Comparison of ENCODE assay signal across 12 mouse cellular contexts in genomic region chr2:142731016-142731777, GRCm38 (mm10).
DNase-seq lines count a peak whose midpoint lies in the region; ATAC-seq and TF ChIP-seq lines count a peak whose summit lies in the region.
"Had no signal": no experiment of that assay in that cellular context is flagged by ENCODE, and none has a peak within 500 bp of the region (broad histone marks: within the 10 kb centered on the region; RNA-seq: fewer than 3 reads in every experiment).

No protein-coding gene starts in this region.

- 71% methylated on average over 10 of the region's 10 CpGs for WGBS in heart, embryonic 13.5 days
- WGBS in heart, adult 2 months, result 73% methylated on average over 10 of the region's 10 CpGs
- 38% methylated on average over 10 of the region's 10 CpGs for WGBS in hindbrain, postnatal 0 days

- intact Hi-C loops in heart, adult 2 months (cut with DNase I), result no loop called here

- no peaks in the 10 kb centered on the region for H3K36me3 ChIP-seq in heart, embryonic 13.5 days
- peaks cover 3% of the 10 kb centered on the region for H3K36me3 ChIP-seq in heart, adult 2 months (ENCODE audit: control insufficient read depth, insufficient read depth, low read length)
- H3K36me3 ChIP-seq in hindbrain, postnatal 0 days (ENCODE audit: insufficient read depth, low read length), result no peaks in the 10 kb centered on the region
- H3K36me3 ChIP-seq: embryonic facial prominence, embryonic 12.5 days; liver, embryonic 13.5 days had no signal

- no peak overlapping the region for H3K9ac ChIP-seq in heart, embryonic 13.5 days
- H3K9ac ChIP-seq in heart, adult 2 months (ENCODE audit: low read depth, low read length), result no peak overlapping the region
- H3K9ac ChIP-seq in hindbrain, postnatal 0 days (replicated peaks; ENCODE audit: low read length), result no peak overlapping the region
- H3K9ac ChIP-seq: embryonic facial prominence, embryonic 12.5 days; liver, embryonic 13.5 days had no signal

- H3K4me1 ChIP-seq in heart, embryonic 13.5 days, result peaks cover 30% of the 10 kb centered on the region
- H3K4me1 ChIP-seq in heart, adult 2 months (ENCODE audit: control insufficient read depth, insufficient read depth, low read length), result peaks cover 4% of the 10 kb centered on the region
- H3K4me1 ChIP-seq in hindbrain, postnatal 0 days (ENCODE audit: insufficient read depth, low read length), result peaks cover 7% of the 10 kb centered on the region; the same call in 1 of the 2 replicates
- H3K4me1 ChIP-seq: embryonic facial prominence, embryonic 12.5 days; liver, embryonic 13.5 days had no signal

- TF ChIP-seq EP300 in heart, adult 2 months (IDR thresholded peaks at IDR 0.05; ENCODE audit: insufficient read depth, low read depth, low read length), result no peak

- H3K4me2 ChIP-seq in heart, embryonic 13.5 days, result no peak overlapping the region
- H3K4me2 ChIP-seq in hindbrain, postnatal 0 days (ENCODE audit: low read depth, low read length), result peak overlapping the region; percentile 23; the same call in 1 of the 2 replicates
- H3K4me2 ChIP-seq: embryonic facial prominence, embryonic 12.5 days; liver, embryonic 13.5 days had no signal

- no peaks in the 10 kb centered on the region for H3K27me3 ChIP-seq in heart, embryonic 13.5 days (replicated peaks)
- no peaks in the 10 kb centered on the region for H3K27me3 ChIP-seq in heart, adult 2 months (ENCODE audit: control insufficient read depth, insufficient read depth, low read length)
- no peaks in the 10 kb centered on the region for H3K27me3 ChIP-seq in hindbrain, postnatal 0 days (ENCODE audit: insufficient read depth, low read length)
- H3K27me3 ChIP-seq: embryonic facial prominence, embryonic 12.5 days; liver, embryonic 13.5 days had no signal

- no peaks in the 10 kb centered on the region for H3K79me2 ChIP-seq in heart, adult 2 months (replicated peaks; ENCODE audit: control insufficient read depth, insufficient read depth, low read length)

- H3K9me3 ChIP-seq in heart, embryonic 13.5 days, result no peaks in the 10 kb centered on the region
- no peaks in the 10 kb centered on the region for H3K9me3 ChIP-seq in hindbrain, postnatal 0 days (ENCODE audit: low read length)
- H3K9me3 ChIP-seq: embryonic facial prominence, embryonic 12.5 days; liver, embryonic 13.5 days had no signal

- H3K27ac ChIP-seq in heart, embryonic 13.5 days (replicated peaks), result peak overlapping the region; percentile 56; the same call in 1 of the 2 replicates
- no peak overlapping the region for H3K27ac ChIP-seq in heart, adult 2 months
- H3K27ac ChIP-seq in hindbrain, postnatal 0 days, result no peak overlapping the region
- H3K27ac ChIP-seq: embryonic facial prominence, embryonic 12.5 days; liver, embryonic 13.5 days had no signal

- no peak for TF ChIP-seq CTCF in heart, adult 2 months (IDR thresholded peaks at IDR 0.05)
- TF ChIP-seq CTCF in hindbrain, postnatal 0 days (IDR thresholded peaks at IDR 0.05; ENCODE audit: low read depth), result no peak

- DNase-seq in heart, adult 2 months, result no peak
- DNase-seq in right cerebral cortex, adult 2 months (ENCODE audit: low spot score in 2 of 2), result peak; percentile 20 to 31
- no peak for DNase-seq in right cerebral cortex, adult 18-20 months
- peak; percentile 7 for DNase-seq in hindbrain, postnatal 0 days (ENCODE audit: low spot score)
- peak; percentile 30 for DNase-seq in right cerebral cortex, postnatal 4 days
- no peak for DNase-seq in kidney, adult 9 months
- DNase-seq in ovary, postnatal 36 days (ENCODE audit: low spot score), result no peak
- DNase-seq: liver, embryonic 13.5 days; thymus, postnatal 25 days had no signal

- TF ChIP-seq POLR2A in heart, adult 2 months (IDR thresholded peaks at IDR 0.05; ENCODE audit: insufficient read depth, low read depth, low read length), result no peak

- no peak; the same call in 1 of the 2 replicates for ATAC-seq in heart, embryonic 13.5 days (ENCODE audit: extremely low read depth, insufficient number of reproducible peaks, low FRiP score, low TSS enrichment)
- peak; percentile 44 for ATAC-seq in hindbrain, postnatal 0 days
- ATAC-seq: intestine, embryonic 16.5 days had no signal

- no peak overlapping the region for H3K4me3 ChIP-seq in heart, embryonic 13.5 days
- no peak overlapping the region for H3K4me3 ChIP-seq in heart, adult 2 months
- H3K4me3 ChIP-seq in hindbrain, postnatal 0 days (ENCODE audit: low read length), result no peak overlapping the region
- H3K4me3 ChIP-seq: embryonic facial prominence, embryonic 12.5 days; liver, embryonic 13.5 days had no signal

Comparison
In these comparisons a context has a peak if more than half of its experiments do, and no peak if none do; other contexts are left out.
1. DNase-seq: peak in right cerebral cortex, adult 2 months (2 of 2), hindbrain, postnatal 0 days (single experiment) and right cerebral cortex, postnatal 4 days (single experiment); none in heart, adult 2 months (0 of 2), right cerebral cortex, adult 18-20 months (single experiment), kidney, adult 9 months (single experiment) and ovary, postnatal 36 days (single experiment).